Mouse (Mus musculus): Measurements from ENCODE around the gene Rbm4b. TPM values are rescaled to one million over a fixed set of nuclear protein-coding genes. Genes with fewer than 3 reads are reported as not detected.

Rbm4b gene
- polyA plus RNA-seq (2017; shearing (Covaris generic)), result 58.9 TPM

GRCm38 (mm10) chr19:4756193-4756911 is at the start of gene Rbm4b:
Gene Rbm4b, plus strand, starts transcription at chr19:4756497.

GRCm38 (mm10) chr19:4711098-4711600 is 45.1 kb upstream of the Rbm4b start, which contains the start of gene Sptbn2:
Gene Sptbn2, plus strand, starts transcription at chr19:4711167.

GRCm38 (mm10) chr19:4793831-4794422 is 37.6 kb downstream of the Rbm4b start, which contains the start of gene Rbm4:
Gene Rbm4, minus strand, starts transcription at chr19:4793901.

GRCm38 (mm10) chr19:4811063-4811908 is 55.0 kb downstream of the Rbm4b start, which contains the start of the genes Gm21992 and Rbm14:
Gene Gm21992, minus strand, starts transcription at chr19:4811612.
Gene Rbm14, minus strand, starts transcription at chr19:4811634.

Other genes with a start within 250 kb of the Rbm4b start
- gene Pcx, start 246.0 kb upstream of the Rbm4b start, polyA plus RNA-seq (2017; shearing (Covaris generic)), result 6.3 TPM
- 0.76 TPM for gene Lrfn4, start 140.8 kb upstream of the Rbm4b start, polyA plus RNA-seq (2017; shearing (Covaris generic))
- gene Rce1, start 130.9 kb upstream of the Rbm4b start, polyA plus RNA-seq (2017; shearing (Covaris generic)), result 74.6 TPM
- 0.17 TPM for gene Gm960, start 57.8 kb upstream of the Rbm4b start, polyA plus RNA-seq (2017; shearing (Covaris generic))
- gene Sptbn2, start 45.3 kb upstream of the Rbm4b start, polyA plus RNA-seq (2017; shearing (Covaris generic)), result 0.34 TPM
- gene Rbm4, start 37.4 kb downstream of the Rbm4b start, polyA plus RNA-seq (2017; shearing (Covaris generic)), result 44.4 TPM
- gene Gm21992, start 55.1 kb downstream of the Rbm4b start, polyA plus RNA-seq (2017; shearing (Covaris generic)), result 19.3 TPM
- 78.0 TPM for gene Rbm14, start 55.1 kb downstream of the Rbm4b start, polyA plus RNA-seq (2017; shearing (Covaris generic))
- 30.5 TPM for gene Ccs, start 82.8 kb downstream of the Rbm4b start, polyA plus RNA-seq (2017; shearing (Covaris generic))
- gene Ccdc87, start 82.9 kb downstream of the Rbm4b start, polyA plus RNA-seq (2017; shearing (Covaris generic)), result 0.11 TPM
- gene Ctsf, start 98.6 kb downstream of the Rbm4b start, polyA plus RNA-seq (2017; shearing (Covaris generic)), result 8.5 TPM
- not detected for gene Actn3, start 121.4 kb downstream of the Rbm4b start, polyA plus RNA-seq (2017; shearing (Covaris generic))
- gene Zdhhc24, start 122.2 kb downstream of the Rbm4b start, polyA plus RNA-seq (2017; shearing (Covaris generic)), result 3.8 TPM
- 0.37 TPM for gene Bbs1, start 150.1 kb downstream of the Rbm4b start, polyA plus RNA-seq (2017; shearing (Covaris generic))
- gene Dpp3, start 171.8 kb downstream of the Rbm4b start, polyA plus RNA-seq (2017; shearing (Covaris generic)), result 59.5 TPM
- 1.1 TPM for gene Peli3, start 186.6 kb downstream of the Rbm4b start, polyA plus RNA-seq (2017; shearing (Covaris generic))
- gene Mrpl11, start 205.7 kb downstream of the Rbm4b start, polyA plus RNA-seq (2017; shearing (Covaris generic)), result 37.5 TPM
- not detected for gene Npas4, start 233.8 kb downstream of the Rbm4b start, polyA plus RNA-seq (2017; shearing (Covaris generic))

Data from effector memory CD4-positive, alpha-beta T cell, adult 5 months (primary cell).